Mouse (Mus musculus) ES-Bruce4 (cell line): ENCODE results near the gene Apoh. TPM values are rescaled to one million over a fixed set of nuclear protein-coding genes. Genes with fewer than 3 reads are reported as not detected.

Experiments
- H3K27ac ChIP-seq: 2 replicates; pipeline ENCODE4 v1.5.1; 2012; ENCODE audit warnings: low read length, inconsistent platforms; ENCODE audit not compliant: insufficient read depth
- H3K27me3 ChIP-seq: 2 replicates; pipeline ENCODE4 v1.6.1; 2012; ENCODE audit warnings: mild to moderate bottlenecking, low read length, inconsistent platforms; ENCODE audit not compliant: control insufficient read depth, poor library complexity, insufficient read depth, severe bottlenecking
- H3K36me3 ChIP-seq: 2 replicates; pipeline ENCODE4 v1.6.1; 2012; ENCODE audit warnings: inconsistent platforms, mild to moderate bottlenecking, low read length, moderate library complexity; ENCODE audit not compliant: control insufficient read depth, poor library complexity, insufficient read depth, severe bottlenecking
- H3K4me1 ChIP-seq: one replicate; pipeline ENCODE4 v1.8.1; 2011; ENCODE audit warnings: low read length; ENCODE audit not compliant: control insufficient read depth, insufficient read depth
- H3K4me3 ChIP-seq: 2 replicates; pipeline ENCODE4 v1.5.1; 2011; ENCODE audit warnings: low read depth, mild to moderate bottlenecking, low read length
- H3K9ac ChIP-seq: 2 replicates; pipeline ENCODE4 v1.6.1; 2012; ENCODE audit warnings: low read depth, mild to moderate bottlenecking, inconsistent platforms; ENCODE audit not compliant: poor library complexity, severe bottlenecking
- H3K9me3 ChIP-seq: replicated peaks from 2 replicates; pipeline ENCODE4 v1.6.1; 2012; ENCODE audit warnings: mild to moderate bottlenecking, low read length, inconsistent platforms; ENCODE audit not compliant: control insufficient read depth, poor library complexity, insufficient read depth, severe bottlenecking
- CTCF ChIP-seq: IDR thresholded peaks from one replicate; pipeline ENCODE4 v1.8.1; 2011; ENCODE audit warnings: low read depth, low read length
- EP300 ChIP-seq: IDR thresholded peaks from 2 replicates; pipeline ENCODE4 v1.6.1; 2011; ENCODE audit warnings: low read depth, low read length; ENCODE audit not compliant: insufficient read depth
- POLR2A ChIP-seq: IDR thresholded peaks from one replicate; pipeline ENCODE4 v1.8.1; 2011; ENCODE audit warnings: low read length; ENCODE audit not compliant: insufficient read depth
- polyA plus RNA-seq: library from polyadenylated mRNA; stranded (reverse); fragments of >200 nt; gene quantifications from 2 replicates; pipeline ENCODE4 v1.2.4, GENCODE M21; 2011; ENCODE audit warnings: low read depth; ENCODE audit not compliant: missing spikeins, insufficient read depth, insufficient read length

The Apoh gene
- polyA plus RNA-seq, 1 experiment = not detected

DNA sequence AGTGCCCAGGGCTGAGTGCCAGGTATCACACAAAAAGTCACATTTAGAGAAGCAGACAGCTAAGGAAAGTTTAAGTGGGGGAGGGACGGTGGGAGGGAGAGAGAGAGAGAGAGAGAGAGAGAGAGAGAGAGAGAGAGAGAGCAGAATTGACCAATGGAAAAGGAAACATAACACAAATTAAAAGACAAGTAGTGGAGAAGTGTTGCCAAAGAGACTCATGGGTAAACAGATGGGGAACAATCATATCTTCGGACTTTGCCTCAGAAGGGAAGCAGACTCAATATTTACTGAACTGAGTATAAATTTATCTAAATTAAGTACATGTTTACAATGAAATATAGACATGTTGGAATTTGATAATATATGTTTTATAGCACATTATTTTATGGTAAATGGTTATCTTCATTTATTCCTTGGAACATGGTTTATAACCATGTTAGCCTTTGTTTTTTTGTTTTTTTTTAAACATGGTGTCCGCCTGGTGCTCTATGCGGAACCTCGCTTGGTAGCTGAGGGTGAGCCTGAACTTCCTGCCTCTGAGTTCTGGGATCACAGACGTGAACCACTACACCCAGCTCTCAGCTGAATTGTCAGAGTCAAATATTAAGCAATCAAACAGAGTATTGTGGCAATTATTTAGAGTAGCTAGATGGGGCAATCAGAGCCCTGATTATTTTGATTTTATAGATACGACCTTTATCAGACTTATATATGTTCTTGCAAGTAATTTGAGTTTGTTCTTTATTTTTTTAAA is 53.1 kb downstream of the Apoh start:
- TF ChIP-seq EP300 (no peak), CTCF (no peak), POLR2A (no peak)
- Histone ChIP-seq H3K9ac (no peak overlapping the region), H3K27me3 (no peaks in the 10 kb centered on the region), H3K9me3 (no peaks in the 10 kb centered on the region), H3K36me3 (no peaks in the 10 kb centered on the region), H3K27ac (no peak overlapping the region), H3K4me3 (no peak overlapping the region), H3K4me1 (no peaks in the 10 kb centered on the region)

DNA sequence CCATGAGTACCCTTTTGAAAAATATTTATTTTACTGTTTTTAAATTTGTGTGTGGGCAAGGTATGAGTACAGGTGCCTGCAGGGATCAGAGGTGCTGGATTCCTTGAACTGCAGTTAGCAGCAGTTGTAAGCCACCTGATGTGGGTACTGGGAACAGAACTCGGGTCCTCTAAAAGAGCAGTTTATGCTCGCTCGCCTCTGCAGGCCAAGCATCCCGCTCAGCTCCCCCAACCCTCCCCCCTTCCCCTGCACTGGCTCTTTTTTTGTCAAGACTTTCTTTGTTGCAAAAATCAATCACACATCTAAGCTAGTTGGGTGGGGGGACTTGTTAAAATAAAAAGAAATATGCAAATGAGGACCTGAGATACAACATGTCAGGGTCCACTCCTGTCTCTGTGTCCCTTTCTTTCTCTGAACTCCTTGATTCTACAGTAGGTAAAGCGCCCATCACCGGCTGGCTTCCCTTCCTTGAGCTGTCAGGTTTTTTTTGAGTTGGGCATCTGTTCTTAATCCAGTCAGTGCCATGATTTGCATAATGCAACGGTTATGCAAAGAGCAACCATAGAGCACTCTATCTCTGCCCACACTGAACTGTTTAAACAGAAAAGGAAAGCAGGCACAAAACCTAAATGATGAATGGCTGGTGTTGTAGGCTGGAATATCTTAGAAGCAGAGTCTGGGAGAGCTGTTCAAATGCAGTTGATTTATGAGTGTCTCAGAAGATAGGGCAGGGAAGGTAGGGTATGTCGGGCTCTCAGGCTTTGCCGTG is 66.9 kb downstream of the Apoh start:
- no peak overlapping the region for H3K27ac ChIP-seq
- H3K9me3 ChIP-seq = 0 out of 2 replicates have a peak, but pooled peaks cover 2% of the 10 kb centered on the region
- no peaks in the 10 kb centered on the region for H3K27me3 ChIP-seq
- no peaks in the 10 kb centered on the region for H3K4me1 ChIP-seq
- H3K36me3 ChIP-seq = no peaks in the 10 kb centered on the region
- no peak overlapping the region for H3K9ac ChIP-seq
- H3K4me3 ChIP-seq = no peak overlapping the region
- TF ChIP-seq POLR2A (no peak), EP300 (no peak), CTCF (no peak)

DNA sequence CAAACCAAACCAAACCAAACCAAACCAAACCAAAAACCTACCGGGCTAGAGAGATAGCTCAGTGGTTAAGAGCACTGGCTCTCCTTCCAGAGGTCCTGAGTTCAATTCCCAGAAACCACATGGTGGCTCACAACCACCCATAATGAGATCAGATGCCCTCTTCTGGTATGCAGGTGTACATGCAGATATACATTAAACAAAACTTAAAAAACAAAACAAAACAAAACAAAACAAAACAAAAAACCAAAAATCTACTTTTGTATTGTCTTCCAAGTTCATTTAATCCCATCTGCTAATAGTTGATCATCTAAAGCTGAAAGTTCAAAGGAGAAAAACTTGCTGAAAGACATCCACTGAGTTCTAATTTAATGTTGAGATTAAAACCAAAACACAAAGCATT is 73.2 kb downstream of the Apoh start:
- Histone ChIP-seq H3K27ac (no peak overlapping the region), H3K4me1 (no peaks in the 10 kb centered on the region), H3K36me3 (no peaks in the 10 kb centered on the region), H3K27me3 (no peaks in the 10 kb centered on the region), H3K4me3 (no peak overlapping the region), H3K9ac (no peak overlapping the region), H3K9me3 (no peaks in the 10 kb centered on the region)
- TF ChIP-seq EP300 (no peak), CTCF (no peak), POLR2A (no peak)

DNA sequence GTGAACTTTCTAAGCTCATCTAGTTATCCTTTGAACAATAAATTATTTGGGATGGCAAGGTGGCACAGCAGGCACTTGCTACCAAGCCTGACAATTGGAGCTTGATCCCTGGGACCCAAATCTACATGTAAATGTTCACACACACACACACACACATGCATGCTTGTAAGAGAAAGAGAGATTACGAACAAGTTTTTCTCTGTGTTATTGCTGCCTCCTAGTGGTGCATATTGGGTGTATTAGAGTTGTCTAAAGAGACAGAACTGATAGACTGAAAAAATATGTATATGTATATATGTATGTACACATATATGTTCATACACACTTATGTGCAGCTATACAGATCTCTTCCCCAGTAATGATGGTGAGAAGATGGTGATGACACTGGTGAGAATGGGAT is 75.4 kb downstream of the Apoh start:
- Histone ChIP-seq H3K9ac (no peak overlapping the region), H3K9me3 (no peaks in the 10 kb centered on the region), H3K4me3 (no peak overlapping the region), H3K4me1 (no peaks in the 10 kb centered on the region), H3K27me3 (no peaks in the 10 kb centered on the region), H3K27ac (no peak overlapping the region), H3K36me3 (no peaks in the 10 kb centered on the region)
- TF ChIP-seq POLR2A (no peak), EP300 (no peak), CTCF (no peak)

DNA sequence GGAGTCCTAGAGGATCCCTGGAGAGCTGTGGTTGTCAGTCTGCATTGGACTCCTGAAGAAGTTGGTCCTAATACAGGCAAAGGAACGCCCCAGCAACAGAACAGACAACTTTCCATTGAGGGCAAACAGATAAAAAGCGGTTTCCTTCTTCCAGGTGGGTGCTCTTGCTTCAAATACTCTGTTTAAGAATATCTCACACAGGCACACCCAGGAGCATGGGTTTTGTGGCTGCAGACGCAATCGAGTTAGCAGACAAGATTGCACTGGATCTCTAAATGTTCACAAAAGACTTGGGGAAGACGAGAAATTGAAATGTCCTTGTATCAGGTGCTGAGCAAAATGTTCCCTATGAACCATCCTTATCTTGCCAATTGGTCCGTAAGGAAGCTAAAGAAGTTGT is 76.1 kb downstream of the Apoh start:
- Histone ChIP-seq H3K9me3 (no peaks in the 10 kb centered on the region), H3K27me3 (no peaks in the 10 kb centered on the region), H3K9ac (no peak overlapping the region), H3K4me3 (no peak overlapping the region), H3K4me1 (no peaks in the 10 kb centered on the region), H3K36me3 (no peaks in the 10 kb centered on the region), H3K27ac (no peak overlapping the region)
- TF ChIP-seq EP300 = no peak
- no peak for TF ChIP-seq CTCF
- TF ChIP-seq POLR2A = no peak

DNA sequence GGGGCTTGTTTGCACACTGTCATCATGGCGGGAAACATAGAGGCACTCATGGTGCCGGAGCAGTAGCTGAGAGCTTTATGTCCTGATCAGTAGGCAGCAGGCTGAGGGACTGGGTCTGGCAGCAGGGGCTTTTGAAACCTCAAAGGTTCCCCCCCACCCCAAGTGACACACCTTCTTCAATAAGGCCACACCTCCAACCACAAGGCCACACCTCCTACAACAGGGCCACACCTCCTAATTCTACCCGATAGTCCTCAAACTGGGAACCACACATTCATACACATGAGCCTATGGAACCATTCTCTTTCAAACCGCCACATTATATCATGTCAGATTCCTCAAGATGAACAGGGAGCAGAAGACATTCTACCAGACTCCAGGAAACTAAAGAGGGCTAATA is 77.6 kb downstream of the Apoh start:
- Histone ChIP-seq H3K9ac (no peak overlapping the region), H3K4me3 (no peak overlapping the region), H3K9me3 (no peaks in the 10 kb centered on the region), H3K4me1 (no peaks in the 10 kb centered on the region), H3K36me3 (no peaks in the 10 kb centered on the region), H3K27ac (no peak overlapping the region), H3K27me3 (no peaks in the 10 kb centered on the region)
- no peak for TF ChIP-seq EP300
- TF ChIP-seq POLR2A = no peak
- no peak for TF ChIP-seq CTCF
